ENCODE assay signal across 21 mouse cellular contexts in genomic region chr8:85604201-85604600, GRCm38 (mm10).
"Had no signal": no experiment of that assay in that cellular context is flagged by ENCODE, and none has a peak within 500 bp of the region (broad histone marks: within the 10 kb centered on the region; RNA-seq: fewer than 3 reads in every experiment).

No protein-coding gene starts in this region.

- H3K9me3 ChIP-seq: lung, embryonic 15.5 days; midbrain, embryonic 12.5 days; midbrain, embryonic 15.5 days; neural tube, embryonic 12.5 days; neural tube, embryonic 15.5 days had no signal

- H3K4me1 ChIP-seq: lung, embryonic 15.5 days; midbrain, embryonic 12.5 days; midbrain, embryonic 15.5 days; neural tube, embryonic 12.5 days; neural tube, embryonic 15.5 days had no signal

- H3K27ac ChIP-seq: kidney, postnatal 0 days; left cerebral cortex, adult 2 months; lung, embryonic 15.5 days; midbrain, embryonic 12.5 days; midbrain, embryonic 15.5 days; neural tube, embryonic 12.5 days; neural tube, embryonic 15.5 days; stomach, postnatal 0 days had no signal

- H3K36me3 ChIP-seq: lung, embryonic 15.5 days; midbrain, embryonic 12.5 days; midbrain, embryonic 15.5 days; neural tube, embryonic 12.5 days; neural tube, embryonic 15.5 days had no signal

- H3K4me2 ChIP-seq: lung, embryonic 15.5 days; midbrain, embryonic 12.5 days; midbrain, embryonic 15.5 days; neural tube, embryonic 12.5 days; neural tube, embryonic 15.5 days had no signal

- DNase-seq: kidney, adult 2 months; kidney, postnatal 25 days; layer of hippocampus, postnatal 36 days; lung, adult 18-20 months; lung, postnatal 14 days; lung, postnatal 4 days; right cerebral cortex, adult 18-20 months; right cerebral cortex, postnatal 14 days; right cerebral cortex, postnatal 4 days; thymus, adult 2 months; thymus, postnatal 14 days; thymus, postnatal 4 days had no signal

- ATAC-seq: intestine, postnatal 0 days; midbrain, embryonic 15.5 days had no signal

- H3K9ac ChIP-seq: lung, embryonic 15.5 days; midbrain, embryonic 12.5 days; midbrain, embryonic 15.5 days; neural tube, embryonic 12.5 days; neural tube, embryonic 15.5 days had no signal

- H3K4me3 ChIP-seq: left cerebral cortex, adult 2 months; lung, embryonic 15.5 days; midbrain, embryonic 12.5 days; midbrain, embryonic 15.5 days; neural tube, embryonic 12.5 days; neural tube, embryonic 15.5 days had no signal

- H3K27me3 ChIP-seq: lung, embryonic 15.5 days; midbrain, embryonic 12.5 days; midbrain, embryonic 15.5 days; neural tube, embryonic 12.5 days; neural tube, embryonic 15.5 days had no signal
